Mouse (Mus musculus): ENCODE measurements around the gene Cox7a2l.

The Cox7a2l gene

DNA sequence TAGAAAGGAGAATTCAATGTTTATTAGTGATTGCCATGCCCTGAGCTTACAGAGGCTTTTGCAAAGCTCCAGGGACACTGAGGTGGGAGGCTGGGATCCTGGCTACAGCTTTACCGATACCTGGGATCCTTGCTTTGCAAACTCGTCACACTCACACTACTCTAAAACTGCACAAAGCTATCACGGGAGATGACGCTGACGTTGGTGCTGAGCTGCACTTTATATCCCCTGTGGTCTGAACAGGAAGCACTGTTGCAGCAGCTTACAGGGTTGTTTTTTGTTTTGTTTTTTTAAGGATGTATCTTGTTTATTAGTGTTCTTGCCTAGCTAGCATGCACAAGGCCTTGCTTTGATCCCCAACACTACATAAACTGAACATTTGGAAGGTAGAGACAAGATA lies 63.5 kb downstream of the Cox7a2l start:
- no peak for DNase-seq (ENCODE audit: low spot score)

DNA sequence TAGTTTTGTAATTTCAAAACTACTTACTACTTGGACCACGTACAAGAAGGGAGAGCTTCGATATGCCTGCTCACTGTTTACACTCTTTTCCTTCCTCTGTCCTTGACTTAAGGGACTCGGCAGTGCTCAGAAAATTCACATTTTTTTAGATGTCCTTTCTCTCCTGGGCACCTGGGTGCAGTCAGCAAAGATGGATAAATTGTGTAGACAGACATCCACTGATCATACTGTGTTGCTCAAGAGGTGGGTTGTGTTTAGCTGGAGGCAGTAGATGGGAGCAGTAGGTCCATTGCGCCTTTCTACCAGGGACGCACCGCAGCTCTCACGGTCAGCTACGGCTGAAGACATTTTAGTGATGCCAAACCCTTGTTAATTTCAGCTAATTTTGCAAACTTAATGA lies 64.7 kb downstream of the Cox7a2l start:
- no peak for DNase-seq (ENCODE audit: low spot score)

Measured in adipocyte (in vitro differentiated cells).